Mouse (Mus musculus) natural killer cell, adult 2 months (primary cell): Measurements from ENCODE around the gene Slc38a5.
A peak's percentile ranks its signal among the peaks of the same experiment; 100 is the strongest.

Experiments used
- DNase-seq, 2 experiments: peaks; one replicate each; pipeline ENCODE4 v3.0.0; 2022; ENCODE audit warnings: low spot score in 2 of 2

Gene Slc38a5

DNA sequence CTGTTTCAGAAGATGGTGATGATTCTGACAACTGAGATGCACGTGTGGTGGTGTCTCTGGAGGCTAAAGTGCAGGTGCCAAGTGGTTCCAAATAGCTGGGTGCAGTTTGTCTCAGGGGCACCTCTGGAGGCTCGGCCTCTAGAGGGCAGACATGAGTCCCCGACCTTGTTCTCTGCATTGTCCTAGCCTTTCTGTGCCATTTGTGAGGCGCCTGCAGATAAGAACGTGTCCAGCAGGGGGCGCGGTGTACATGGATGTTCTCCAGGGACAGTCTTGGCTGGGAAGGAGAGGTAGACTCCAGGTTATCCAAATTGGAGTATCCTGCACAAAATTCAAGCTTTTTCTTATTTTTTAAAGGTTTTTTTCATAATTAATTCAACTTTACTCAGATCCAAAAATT is 44.0 kb downstream of the Slc38a5 start:
- peak; percentile 46 to 64 for DNase-seq

DNA sequence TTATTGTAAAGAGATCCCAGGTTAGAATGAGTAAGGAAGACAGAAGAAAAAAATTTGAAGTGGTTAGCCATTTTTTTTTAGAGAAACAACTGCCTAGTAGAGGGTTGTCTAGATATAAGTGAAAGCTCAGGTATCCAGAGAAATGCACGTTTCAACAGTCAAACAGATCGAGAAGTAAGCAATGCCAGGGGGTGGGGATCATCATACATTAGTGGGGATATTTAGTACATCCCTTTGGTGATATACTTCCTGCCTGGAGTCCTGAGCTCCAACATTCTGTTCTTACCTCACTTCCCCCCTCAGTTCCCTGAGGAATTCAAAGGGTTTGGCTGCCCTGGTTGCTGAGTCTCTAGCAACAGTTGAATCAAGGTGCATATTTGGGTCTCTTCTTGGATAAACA is 56.2 kb downstream of the Slc38a5 start, which contains the start of gene Ssxb10:
Ssxb10 (plus strand) TSS at position 301 of the 400 bp plus-strand sequence.
- DNase-seq = no peak
